Mouse (Mus musculus) intestine, embryonic 16.5 days (tissue): Measurements from ENCODE around the gene Nup107. TPM values are rescaled to one million over a fixed set of nuclear protein-coding genes. Genes with fewer than 3 reads are reported as not detected.
"Not testable (repeated sequence)": the region's sequence is repeated elsewhere in the genome, so short reads cannot be mapped to it uniquely, and the experiment has no call there.

ENCODE experiments used
- ATAC-seq: fragments of 200-750 bp; cut with Nextera tagmentation; 2 replicates; pipeline ENCODE4 v1.8.0; 2017; ENCODE audit warnings: moderate TSS enrichment, moderate library complexity
- H3K27ac ChIP-seq: fragments of 300-500 bp; sonication (generic); 2 replicates; pipeline ENCODE4 v1.5.1; 2014; ENCODE audit warnings: mild to moderate bottlenecking, low read length
- H3K27me3 ChIP-seq: fragments of 300-500 bp; sonication (generic); replicated peaks from 2 replicates; pipeline ENCODE4 v1.6.1; 2014; ENCODE audit warnings: low read length, control low read depth, mixed read lengths; ENCODE audit not compliant: control insufficient read depth, insufficient read depth
- H3K36me3 ChIP-seq: fragments of 300-500 bp; sonication (generic); 2 replicates; pipeline ENCODE4 v1.6.1; 2014; ENCODE audit warnings: low read length, control low read depth; ENCODE audit not compliant: control insufficient read depth, insufficient read depth
- H3K4me1 ChIP-seq: fragments of 300-500 bp; sonication (generic); 2 replicates; pipeline ENCODE4 v1.6.1; 2014; ENCODE audit warnings: low read length, control low read depth, mixed read lengths; ENCODE audit not compliant: control insufficient read depth, insufficient read depth
- H3K4me2 ChIP-seq: fragments of 300-500 bp; sonication (generic); 2 replicates; pipeline ENCODE4 v1.6.1; 2014; ENCODE audit warnings: low read depth, low read length, control low read depth
- H3K4me3 ChIP-seq: fragments of 300-500 bp; sonication (generic); 2 replicates; pipeline ENCODE4 v1.5.1; 2014; ENCODE audit warnings: mild to moderate bottlenecking, low read length
- H3K9ac ChIP-seq: fragments of 300-500 bp; sonication (generic); 2 replicates; pipeline ENCODE4 v1.6.1; 2014; ENCODE audit warnings: low read depth, low read length
- H3K9me3 ChIP-seq: fragments of 300-500 bp; sonication (generic); 2 replicates; pipeline ENCODE4 v1.6.1; 2016; ENCODE audit warnings: low read length, control low read depth; ENCODE audit not compliant: control insufficient read depth
- WGBS: fragments of 180-500 bp; shearing (Covaris S2); extraction: QIAGEN DNeasy Blood & Tissue Kit; methylation state at CpG from one replicate; pipeline ENCODE4 v1.1.7; 2014; 5-methylcytosine and 5-hydroxymethylcytosine counted together
- polyA plus RNA-seq: library from polyadenylated mRNA; unstranded; fragments of >200 nt; fragmentation: Nextera tagmentation; extraction: Ambion mirVana; gene quantifications from 2 replicates; pipeline ENCODE4 v1.2.1, GENCODE M21; 2015

The Nup107 gene
- polyA plus RNA-seq, 1 experiment from 2014 or later = 48.8 TPM

- Histone ChIP-seq H3K4me1 (peaks cover 8% of the 10 kb centered on the region; the same call in 1 of the 2 replicates), H3K9ac (no peak overlapping the region), H3K27ac (no peak overlapping the region), H3K4me3 (no peak overlapping the region), H3K9me3 (no peaks in the 10 kb centered on the region), H3K4me2 (no peak overlapping the region), H3K27me3 (no peaks in the 10 kb centered on the region), H3K36me3 (no peaks in the 10 kb centered on the region)
- 85% methylated on average over 4 of the region's 4 CpGs for WGBS
- no peak for ATAC-seq
Observed at GRCm38 (mm10) chr10:117742618-117743017, 49.9 kb downstream of the Nup107 start.

GRCm38 (mm10) chr10:117741698-117742475 is 50.6 kb downstream of the Nup107 start:
- peaks cover 8% of the 10 kb centered on the region; the same call in 1 of the 2 replicates for H3K4me1 ChIP-seq
- 80% methylated on average over 15 of the region's 15 CpGs for WGBS
- ATAC-seq = no peak
- H3K4me2 ChIP-seq = no peak overlapping the region
- H3K4me3 ChIP-seq = no peak overlapping the region
- H3K9me3 ChIP-seq = no peaks in the 10 kb centered on the region
- no peak overlapping the region for H3K27ac ChIP-seq
- no peaks in the 10 kb centered on the region for H3K27me3 ChIP-seq
- 0 out of 2 replicates have a peak overlapping the region, but pooled peaks have one; percentile 6 for H3K9ac ChIP-seq
- no peaks in the 10 kb centered on the region for H3K36me3 ChIP-seq

- H3K4me1 ChIP-seq = peaks cover 8% of the 10 kb centered on the region; the same call in 1 of the 2 replicates
- H3K9ac ChIP-seq = no peak overlapping the region
- ATAC-seq = no peak
- H3K4me3 ChIP-seq = no peak overlapping the region
- H3K27ac ChIP-seq = no peak overlapping the region
- no peak overlapping the region for H3K4me2 ChIP-seq
- no peaks in the 10 kb centered on the region for H3K9me3 ChIP-seq
- H3K27me3 ChIP-seq = no peaks in the 10 kb centered on the region
- H3K36me3 ChIP-seq = no peaks in the 10 kb centered on the region
- 85% methylated on average over 9 of the region's 9 CpGs for WGBS
Observed at GRCm38 (mm10) chr10:117740921-117741320, 51.6 kb downstream of the Nup107 start.

GRCm38 (mm10) chr10:117740171-117740570 is 52.3 kb downstream of the Nup107 start:
- Histone ChIP-seq H3K27me3 (no peaks in the 10 kb centered on the region), H3K4me1 (peaks cover 5% of the 10 kb centered on the region; the same call in 1 of the 2 replicates), H3K9me3 (no peaks in the 10 kb centered on the region), H3K27ac (no peak overlapping the region), H3K36me3 (no peaks in the 10 kb centered on the region), H3K4me3 (no peak overlapping the region), H3K9ac (no peak overlapping the region), H3K4me2 (no peak overlapping the region)
- ATAC-seq = no peak
- 98% methylated on average over 10 of the region's 10 CpGs for WGBS

- ATAC-seq = no peak
- Histone ChIP-seq H3K4me1 (no peaks in the 10 kb centered on the region), H3K9me3 (no peaks in the 10 kb centered on the region), H3K4me3 (no peak overlapping the region), H3K27me3 (no peaks in the 10 kb centered on the region), H3K4me2 (no peak overlapping the region), H3K9ac (no peak overlapping the region), H3K27ac (no peak overlapping the region), H3K36me3 (no peaks in the 10 kb centered on the region)
- 93% methylated on average over 6 of the region's 6 CpGs for WGBS
Observed at GRCm38 (mm10) chr10:117739648-117739948, 52.9 kb downstream of the Nup107 start.

GRCm38 (mm10) chr10:117738928-117739647 is 53.4 kb downstream of the Nup107 start:
- H3K9ac ChIP-seq = no peak overlapping the region
- no peaks in the 10 kb centered on the region for H3K4me1 ChIP-seq
- H3K36me3 ChIP-seq = no peaks in the 10 kb centered on the region
- no peak overlapping the region for H3K4me2 ChIP-seq
- WGBS = 96% methylated on average over 15 of the region's 15 CpGs
- no peaks in the 10 kb centered on the region for H3K27me3 ChIP-seq
- H3K4me3 ChIP-seq = no peak overlapping the region
- H3K27ac ChIP-seq = no peak overlapping the region
- H3K9me3 ChIP-seq = no peaks in the 10 kb centered on the region
- ATAC-seq = no peak

- no peak overlapping the region for H3K4me2 ChIP-seq
- no peak overlapping the region for H3K4me3 ChIP-seq
- no peaks in the 10 kb centered on the region for H3K4me1 ChIP-seq
- no peak overlapping the region for H3K9ac ChIP-seq
- 82% methylated on average over 13 of the region's 13 CpGs for WGBS
- no peak overlapping the region for H3K27ac ChIP-seq
- H3K27me3 ChIP-seq = no peaks in the 10 kb centered on the region
- no peak for ATAC-seq
- H3K36me3 ChIP-seq = no peaks in the 10 kb centered on the region
- no peaks in the 10 kb centered on the region for H3K9me3 ChIP-seq
Observed at GRCm38 (mm10) chr10:117738140-117738921, 54.2 kb downstream of the Nup107 start.

- H3K9ac ChIP-seq, H3K27me3 ChIP-seq, ATAC-seq, H3K4me2 ChIP-seq, H3K4me1 ChIP-seq, H3K9me3 ChIP-seq, H3K36me3 ChIP-seq, H3K4me3 ChIP-seq: not testable (repeated sequence)
- H3K27ac ChIP-seq = peak overlapping the region; percentile 41; the same call in 1 of the 2 replicates
- 90% methylated on average over 8 of the region's 8 CpGs for WGBS
Observed at GRCm38 (mm10) chr10:117737498-117737897, 55.0 kb downstream of the Nup107 start.

GRCm38 (mm10) chr10:117737075-117737474 is 55.4 kb downstream of the Nup107 start:
- H3K9me3 ChIP-seq = no peaks in the 10 kb centered on the region
- no peaks in the 10 kb centered on the region for H3K27me3 ChIP-seq
- WGBS = 72% methylated on average over 4 of the region's 4 CpGs
- 0 out of 2 replicates have a peak overlapping the region, but pooled peaks have one; percentile 28 for H3K27ac ChIP-seq
- peak; percentile 76 for ATAC-seq
- H3K4me3 ChIP-seq = no peak overlapping the region
- H3K9ac ChIP-seq = no peak overlapping the region
- no peaks in the 10 kb centered on the region for H3K4me1 ChIP-seq
- H3K36me3 ChIP-seq = no peaks in the 10 kb centered on the region
- no peak overlapping the region for H3K4me2 ChIP-seq
